Comparison of ENCODE assay signal across 11 mouse cellular contexts in the genomic region with DNA sequence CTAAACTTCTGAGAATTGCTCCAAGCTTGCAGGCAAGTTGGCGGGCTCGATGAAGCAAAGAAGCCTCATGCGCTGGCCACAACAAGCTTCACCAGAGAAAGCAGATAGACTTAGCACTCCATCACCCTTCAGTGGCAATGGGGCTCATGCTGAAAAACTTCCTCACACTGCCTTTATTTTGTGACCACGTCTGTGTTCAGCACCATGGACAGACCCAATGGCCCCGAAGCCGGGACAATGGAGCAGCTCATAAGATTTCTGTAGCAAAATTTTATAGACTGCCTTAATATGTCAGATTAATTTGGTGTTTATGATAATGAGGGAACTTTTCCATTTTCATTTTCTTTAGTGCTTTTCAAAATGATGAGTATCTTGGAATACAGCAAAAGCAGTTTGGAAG. TPM values are rescaled to one million over a fixed set of nuclear protein-coding genes. Genes with fewer than 3 reads are reported as not detected.
DNase-seq lines count a peak whose midpoint lies in the region; ATAC-seq and TF ChIP-seq lines count a peak whose summit lies in the region.
"Had no signal": no experiment of that assay in that cellular context is flagged by ENCODE, and none has a peak within 500 bp of the region (broad histone marks: within the 10 kb centered on the region; RNA-seq: fewer than 3 reads in every experiment).

No protein-coding gene starts in this region.

- no peak for TF ChIP-seq CTCF in midbrain, postnatal 0 days (IDR thresholded peaks at IDR 0.05)

- no peak overlapping the region for H3K4me3 ChIP-seq in kidney, embryonic 16.5 days (ENCODE audit: low read length)
- H3K4me3 ChIP-seq in midbrain, postnatal 0 days (ENCODE audit: low read depth, low read length) = no peak overlapping the region
- H3K4me3 ChIP-seq: hindbrain, embryonic 15.5 days; limb, embryonic 13.5 days had no signal

- ATAC-seq in kidney, embryonic 16.5 days (ENCODE audit: low FRiP score, low TSS enrichment) = no peak
- no peak for ATAC-seq in midbrain, postnatal 0 days (ENCODE audit: low FRiP score)
- ATAC-seq: forebrain, postnatal 0 days had no signal

- H3K9me3 ChIP-seq in kidney, embryonic 16.5 days (ENCODE audit: low read length) = no peaks in the 10 kb centered on the region
- H3K9me3 ChIP-seq in midbrain, postnatal 0 days (ENCODE audit: low read length) = no peaks in the 10 kb centered on the region
- H3K9me3 ChIP-seq: hindbrain, embryonic 15.5 days; limb, embryonic 13.5 days had no signal

- no peaks in the 10 kb centered on the region for H3K4me1 ChIP-seq in kidney, embryonic 16.5 days (ENCODE audit: insufficient read depth, low read length)
- H3K4me1 ChIP-seq in midbrain, postnatal 0 days (ENCODE audit: insufficient read depth, low read length) = no peaks in the 10 kb centered on the region
- H3K4me1 ChIP-seq: hindbrain, embryonic 15.5 days; limb, embryonic 13.5 days had no signal

- H3K27me3 ChIP-seq in kidney, embryonic 16.5 days (ENCODE audit: insufficient read depth, low read length) = no peaks in the 10 kb centered on the region
- no peaks in the 10 kb centered on the region for H3K27me3 ChIP-seq in midbrain, postnatal 0 days (ENCODE audit: insufficient read depth, low read length)
- H3K27me3 ChIP-seq: hindbrain, embryonic 15.5 days; limb, embryonic 13.5 days had no signal

- H3K9ac ChIP-seq in kidney, embryonic 16.5 days (replicated peaks; ENCODE audit: low read length) = no peak overlapping the region
- no peak overlapping the region for H3K9ac ChIP-seq in midbrain, postnatal 0 days (replicated peaks; ENCODE audit: low read length, poor library complexity, severe bottlenecking)
- H3K9ac ChIP-seq: forebrain, postnatal 0 days; hindbrain, embryonic 15.5 days; limb, embryonic 13.5 days had no signal

- 33% methylated on average over 6 of the region's 6 CpGs for WGBS in kidney, embryonic 16.5 days
- 42% methylated on average over 6 of the region's 6 CpGs for WGBS in midbrain, postnatal 0 days

- no peak overlapping the region for H3K27ac ChIP-seq in kidney, embryonic 16.5 days (ENCODE audit: low read length)
- H3K27ac ChIP-seq in midbrain, postnatal 0 days (ENCODE audit: low read depth, low read length) = no peak overlapping the region
- H3K27ac ChIP-seq: hindbrain, embryonic 15.5 days; limb, embryonic 13.5 days had no signal

- DNase-seq in kidney, adult 18-20 months = peak; percentile 13
- DNase-seq in 3T3-L1 (ENCODE audit: low read depth, low spot score) = peak; percentile 25
- peak; percentile 20 for DNase-seq in Muller cell, postnatal 12 days (ENCODE audit: inconsistent ontology term)
- peak; percentile 51 for DNase-seq in kidney, postnatal 14 days
- no peak for DNase-seq in left cerebral cortex, postnatal 14 days (ENCODE audit: low spot score in 2 of 2)
- no peak for DNase-seq in midbrain, postnatal 0 days (ENCODE audit: low spot score)
- no peak for DNase-seq in yolk sac, embryonic 10.5 days (ENCODE audit: low spot score)
- DNase-seq: forebrain, postnatal 0 days had no signal

- intact Hi-C loops in left cerebral cortex, postnatal 14 days (cut with DNase I) = no loop called here

- no peaks in the 10 kb centered on the region for H3K36me3 ChIP-seq in kidney, embryonic 16.5 days (ENCODE audit: insufficient read depth, low read length)
- no peaks in the 10 kb centered on the region for H3K36me3 ChIP-seq in midbrain, postnatal 0 days (ENCODE audit: insufficient read depth, low read length)
- H3K36me3 ChIP-seq: hindbrain, embryonic 15.5 days; limb, embryonic 13.5 days had no signal

- H3K4me2 ChIP-seq in kidney, embryonic 16.5 days (replicated peaks; ENCODE audit: low read depth, low read length) = no peak overlapping the region
- no peak overlapping the region for H3K4me2 ChIP-seq in midbrain, postnatal 0 days (ENCODE audit: low read depth, low read length, poor library complexity, severe bottlenecking)
- H3K4me2 ChIP-seq: hindbrain, embryonic 15.5 days; limb, embryonic 13.5 days had no signal

RNA-seq across cellular contexts. Expression of gene Rasgef1b, which starts 21.6 kb away (rescaled TPM):
- polyA plus RNA-seq in kidney, embryonic 16.5 days (2015; fragmentation: Nextera tagmentation; extraction: Ambion mirVana) = 7.8 and 9.4 TPM in 2 replicates
- 10 to 100 TPM; 66.9 to 68.5 TPM for total RNA-seq in left cerebral cortex, postnatal 14 days (2021)
- 43.4 and 44.6 TPM in 2 replicates for total RNA-seq in midbrain, postnatal 0 days (2014; rRNA removed)
- 30.3 and 36.0 TPM in 2 replicates for polyA plus RNA-seq in midbrain, postnatal 0 days (2015; fragmentation: Nextera tagmentation; extraction: Ambion mirVana)

Comparison
In these comparisons a context has a peak if more than half of its experiments do, and no peak if none do; other contexts are left out.
1. DNase-seq: peak in kidney, adult 18-20 months (single experiment), 3T3-L1 (single experiment), Muller cell, postnatal 12 days (single experiment) and kidney, postnatal 14 days (single experiment); none in left cerebral cortex, postnatal 14 days (0 of 2), midbrain, postnatal 0 days (single experiment) and yolk sac, embryonic 10.5 days (single experiment).